Mouse (Mus musculus) neural tube, embryonic 12.5 days (tissue): ENCODE measurements around the gene Ugt1a8. TPM values are rescaled to one million over a fixed set of nuclear protein-coding genes. Genes with fewer than 3 reads are reported as not detected.
"Not testable (repeated sequence)": the region's sequence is repeated elsewhere in the genome, so short reads cannot be mapped to it uniquely, and the experiment has no call there.

Source experiments
- ATAC-seq: fragments of 200-750 bp; cut with Nextera tagmentation; 2 replicates; pipeline ENCODE4 v1.8.0; 2017; ENCODE audit warnings: low read depth, mild to moderate bottlenecking, moderate TSS enrichment, moderate library complexity; ENCODE audit not compliant: low FRiP score
- H3K27ac ChIP-seq: fragments of 300-500 bp; sonication (generic); 2 replicates; pipeline ENCODE4 v1.5.1; 2016
- H3K27me3 ChIP-seq: fragments of 300-500 bp; sonication (generic); replicated peaks from 2 replicates; pipeline ENCODE4 v1.6.1; 2016; ENCODE audit warnings: mild to moderate bottlenecking
- H3K36me3 ChIP-seq: fragments of 300-500 bp; sonication (generic); 2 replicates; pipeline ENCODE4 v1.6.1; 2016; ENCODE audit warnings: mild to moderate bottlenecking
- H3K4me1 ChIP-seq: fragments of 300-500 bp; sonication (generic); 2 replicates; pipeline ENCODE4 v1.6.1; 2016
- H3K4me2 ChIP-seq: fragments of 300-500 bp; sonication (generic); replicated peaks from 2 replicates; pipeline ENCODE4 v1.6.1; 2016; ENCODE audit warnings: mild to moderate bottlenecking
- H3K4me3 ChIP-seq: fragments of 300-500 bp; sonication (generic); 2 replicates; pipeline ENCODE4 v1.5.1; 2016
- H3K9ac ChIP-seq: fragments of 300-500 bp; sonication (generic); 2 replicates; pipeline ENCODE4 v1.6.1; 2016; ENCODE audit warnings: mild to moderate bottlenecking
- H3K9me3 ChIP-seq: fragments of 300-500 bp; sonication (generic); 2 replicates; pipeline ENCODE4 v1.6.1; 2016; ENCODE audit warnings: mild to moderate bottlenecking
- WGBS: fragments of 180-500 bp; shearing (Covaris S2); methylation state at CpG from one replicate; pipeline ENCODE4 v1.1.7; 2016; 5-methylcytosine and 5-hydroxymethylcytosine counted together
- polyA plus RNA-seq: library from polyadenylated mRNA; unstranded; fragments of >200 nt; fragmentation: Nextera tagmentation; extraction: Ambion mirVana; gene quantifications from 2 replicates; pipeline ENCODE4 v1.2.1, GENCODE M21; 2016

Gene Ugt1a8
- polyA plus RNA-seq, 1 experiment from 2014 or later, result not detected

GRCm38 (mm10) chr1:88094270-88094676, 6.7 kb downstream of the Ugt1a8 start:
- WGBS, result 82% methylated on average over 3 of the region's 3 CpGs
- ATAC-seq, H3K4me2 ChIP-seq: not testable (repeated sequence)

GRCm38 (mm10) chr1:88094941-88095492, 7.4 kb downstream of the Ugt1a8 start, which contains the start of gene Ugt1a7c:
Gene Ugt1a7c (plus strand): TSS chr1:88095062.
- Histone ChIP-seq H3K9me3 (no peaks in the 10 kb centered on the region), H3K27me3 (no peaks in the 10 kb centered on the region), H3K4me1 (no peaks in the 10 kb centered on the region), H3K27ac (no peak within 1 kb of the TSS), H3K9ac (no peak within 1 kb of the TSS), H3K4me3 (no peak within 1 kb of the TSS), H3K36me3 (no peaks in the 10 kb centered on the region), H3K4me2 (no peak within 1 kb of the TSS)
- ATAC-seq, result no peak
- WGBS, result 52% methylated on average over 10 of the region's 10 CpGs

More at GRCm38 (mm10) chr1:88094270-88094676, 6.7 kb downstream of the Ugt1a8 start:
- not testable (repeated sequence) for H3K4me1 ChIP-seq, H3K9me3 ChIP-seq, H3K36me3 ChIP-seq, H3K4me3 ChIP-seq, H3K27me3 ChIP-seq, H3K9ac ChIP-seq, H3K27ac ChIP-seq

GRCm38 (mm10) chr1:88098546-88098945, 10.9 kb downstream of the Ugt1a8 start:
- not testable (repeated sequence) for H3K27ac ChIP-seq, H3K9me3 ChIP-seq, H3K4me2 ChIP-seq, H3K27me3 ChIP-seq, H3K36me3 ChIP-seq, H3K4me1 ChIP-seq, H3K4me3 ChIP-seq, ATAC-seq, H3K9ac ChIP-seq
- 96% methylated on average over 3 of the region's 3 CpGs for WGBS

- not testable (repeated sequence) for H3K4me1 ChIP-seq, ATAC-seq, H3K4me3 ChIP-seq, H3K36me3 ChIP-seq, H3K27ac ChIP-seq, H3K27me3 ChIP-seq, H3K9me3 ChIP-seq, H3K4me2 ChIP-seq, H3K9ac ChIP-seq
- 76% methylated on average over 2 of the region's 2 CpGs for WGBS
These were observed 12.1 kb downstream of the Ugt1a8 start for GRCm38 (mm10) chr1:88099691-88100090.

GRCm38 (mm10) chr1:88103019-88103418, 15.4 kb downstream of the Ugt1a8 start, which contains the start of gene Ugt1a6b:
Gene Ugt1a6b (plus strand): TSS chr1:88103252.
- not testable (repeated sequence) for H3K36me3 ChIP-seq, H3K9ac ChIP-seq, H3K4me3 ChIP-seq, H3K27me3 ChIP-seq, H3K9me3 ChIP-seq, ATAC-seq, H3K4me1 ChIP-seq, H3K4me2 ChIP-seq, H3K27ac ChIP-seq
- 79% methylated on average over 3 of the region's 3 CpGs for WGBS

GRCm38 (mm10) chr1:88103697-88104468, 16.3 kb downstream of the Ugt1a8 start:
- not testable (repeated sequence) for H3K4me3 ChIP-seq
- WGBS, result 86% methylated on average over 5 of the region's 5 CpGs

GRCm38 (mm10) chr1:88104667-88105430, 17.2 kb downstream of the Ugt1a8 start:
- WGBS, result 84% methylated on average over 1 of the region's 1 CpGs
- no peaks in the 10 kb centered on the region for H3K9me3 ChIP-seq
- H3K27ac ChIP-seq, result no peak overlapping the region
- no peaks in the 10 kb centered on the region for H3K4me1 ChIP-seq
- ATAC-seq, result no peak
- H3K9ac ChIP-seq, result no peak overlapping the region
- H3K4me2 ChIP-seq, result no peak overlapping the region
- no peaks in the 10 kb centered on the region for H3K27me3 ChIP-seq
- no peaks in the 10 kb centered on the region for H3K36me3 ChIP-seq
- no peak overlapping the region for H3K4me3 ChIP-seq

More at GRCm38 (mm10) chr1:88103697-88104468, 16.3 kb downstream of the Ugt1a8 start:
- not testable (repeated sequence) for H3K36me3 ChIP-seq, H3K9ac ChIP-seq, H3K4me2 ChIP-seq, H3K4me1 ChIP-seq, ATAC-seq, H3K9me3 ChIP-seq, H3K27me3 ChIP-seq, H3K27ac ChIP-seq

GRCm38 (mm10) chr1:88105656-88106055, 18.0 kb downstream of the Ugt1a8 start:
- Histone ChIP-seq H3K4me1 (no peaks in the 10 kb centered on the region), H3K4me2 (no peak overlapping the region), H3K27ac (no peak overlapping the region), H3K36me3 (no peaks in the 10 kb centered on the region), H3K27me3 (no peaks in the 10 kb centered on the region), H3K9ac (no peak overlapping the region), H3K4me3 (no peak overlapping the region), H3K9me3 (no peaks in the 10 kb centered on the region)
- ATAC-seq, result no peak
- 68% methylated on average over 2 of the region's 2 CpGs for WGBS

- 83% methylated on average over 2 of the region's 2 CpGs for WGBS
- not testable (repeated sequence) for H3K4me3 ChIP-seq, H3K27me3 ChIP-seq, H3K27ac ChIP-seq, H3K9ac ChIP-seq, H3K9me3 ChIP-seq, H3K4me1 ChIP-seq, ATAC-seq, H3K36me3 ChIP-seq, H3K4me2 ChIP-seq
These were observed 21.5 kb downstream of the Ugt1a8 start for GRCm38 (mm10) chr1:88109027-88109557.

- H3K9me3 ChIP-seq, H3K4me2 ChIP-seq, ATAC-seq, H3K27me3 ChIP-seq, H3K27ac ChIP-seq, H3K9ac ChIP-seq, H3K4me3 ChIP-seq, H3K36me3 ChIP-seq, H3K4me1 ChIP-seq: not testable (repeated sequence)
- WGBS, result 79% methylated on average over 2 of the region's 2 CpGs
These were observed 22.0 kb downstream of the Ugt1a8 start for GRCm38 (mm10) chr1:88109604-88110003.

GRCm38 (mm10) chr1:88112769-88113168, 25.2 kb downstream of the Ugt1a8 start:
- 94% methylated on average over 6 of the region's 6 CpGs for WGBS
- H3K27me3 ChIP-seq, H3K9me3 ChIP-seq, H3K27ac ChIP-seq, H3K4me1 ChIP-seq, ATAC-seq, H3K4me2 ChIP-seq, H3K9ac ChIP-seq, H3K36me3 ChIP-seq, H3K4me3 ChIP-seq: not testable (repeated sequence)

GRCm38 (mm10) chr1:88120550-88120949, 32.9 kb downstream of the Ugt1a8 start:
- H3K36me3 ChIP-seq, H3K9me3 ChIP-seq, ATAC-seq, H3K9ac ChIP-seq, H3K4me2 ChIP-seq, H3K27me3 ChIP-seq, H3K4me1 ChIP-seq, H3K27ac ChIP-seq, H3K4me3 ChIP-seq: not testable (repeated sequence)
- WGBS, result 21% methylated on average over 4 of the region's 4 CpGs
